Mouse (Mus musculus): Measurements from ENCODE around the gene Atp11a.

Atp11a gene

DNA sequence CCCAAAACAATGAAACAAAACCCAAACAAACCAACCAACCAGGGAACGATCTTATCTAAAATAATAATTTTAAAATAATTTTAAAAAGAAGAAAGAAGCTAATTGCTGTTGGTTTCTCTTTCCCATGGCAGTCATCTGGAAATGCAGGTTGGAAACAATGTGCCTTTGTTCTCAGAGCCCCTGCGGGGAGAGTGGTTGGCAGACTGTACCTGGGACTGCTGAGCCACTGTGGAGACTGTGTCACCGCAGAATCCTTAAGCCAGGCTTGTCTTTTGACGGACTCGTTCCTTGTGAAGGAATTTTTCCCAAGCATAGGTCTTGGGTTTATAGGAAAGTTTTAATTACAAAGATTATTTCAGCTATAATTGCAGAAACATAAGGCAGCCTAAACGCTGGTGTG lies 59.6 kb downstream of the Atp11a start:
- no peak for DNase-seq (ENCODE audit: low spot score)

DNA sequence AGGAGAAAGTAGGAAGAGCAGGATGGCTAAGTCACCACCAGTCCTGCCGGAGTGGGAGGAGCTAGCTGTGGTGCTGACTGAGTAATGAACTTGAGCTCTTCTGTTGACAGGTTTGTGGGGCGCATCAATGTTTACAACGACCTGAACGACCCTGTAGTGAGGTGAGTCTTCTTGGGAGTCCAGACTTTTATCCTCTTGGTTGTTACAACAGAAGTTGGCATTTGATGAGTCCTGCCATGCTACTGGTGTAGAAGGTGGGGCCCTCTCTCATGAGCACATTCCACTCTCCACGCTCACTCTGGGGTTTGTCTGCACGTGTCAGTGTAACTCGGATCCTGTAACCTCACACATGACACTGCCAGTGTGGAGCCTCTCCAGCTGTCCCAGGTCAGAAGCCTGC lies 66.1 kb downstream of the Atp11a start:
- no peak for DNase-seq (ENCODE audit: low spot score)

DNA sequence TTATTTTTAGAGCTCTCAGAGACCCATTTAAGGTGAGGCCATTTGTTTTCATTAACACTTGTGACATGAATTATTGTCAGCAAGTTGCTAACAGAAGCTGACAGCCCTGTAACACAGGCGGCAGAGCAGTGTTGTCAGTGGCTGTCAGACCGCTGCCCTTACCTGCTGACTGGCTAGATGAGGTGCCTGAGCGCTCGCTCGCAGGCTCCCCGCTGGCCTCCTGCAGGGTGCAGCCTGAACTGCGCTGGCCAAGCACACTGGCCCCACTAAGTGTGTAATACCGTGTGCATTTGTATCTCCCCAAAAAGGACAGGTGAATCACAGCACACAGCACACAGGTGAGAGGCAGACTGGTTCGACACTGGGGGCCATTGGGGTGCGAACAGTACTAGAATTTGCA lies 67.7 kb downstream of the Atp11a start:
- no peak for DNase-seq (ENCODE audit: low spot score)

DNA sequence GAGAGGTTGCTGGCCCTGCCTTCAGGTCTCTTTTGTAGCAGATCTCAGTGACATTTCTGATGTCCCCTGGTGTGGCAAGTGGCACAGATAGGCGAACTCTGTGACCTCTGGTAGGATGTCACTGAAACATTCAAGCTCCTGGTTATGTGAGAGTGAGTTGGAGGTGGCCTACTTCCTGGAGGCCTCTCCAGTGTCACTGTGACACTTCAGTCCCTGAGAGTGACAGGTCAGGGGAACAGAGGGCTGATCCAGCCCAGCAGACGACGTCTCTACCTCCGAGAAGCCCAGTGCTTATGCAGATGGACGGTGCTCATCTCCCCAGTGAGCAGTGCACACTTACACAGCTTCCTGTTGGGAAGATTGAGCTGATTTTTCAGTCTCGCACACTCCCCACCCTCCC lies 68.4 kb downstream of the Atp11a start:
- DNase-seq (ENCODE audit: low spot score), result no peak

DNA sequence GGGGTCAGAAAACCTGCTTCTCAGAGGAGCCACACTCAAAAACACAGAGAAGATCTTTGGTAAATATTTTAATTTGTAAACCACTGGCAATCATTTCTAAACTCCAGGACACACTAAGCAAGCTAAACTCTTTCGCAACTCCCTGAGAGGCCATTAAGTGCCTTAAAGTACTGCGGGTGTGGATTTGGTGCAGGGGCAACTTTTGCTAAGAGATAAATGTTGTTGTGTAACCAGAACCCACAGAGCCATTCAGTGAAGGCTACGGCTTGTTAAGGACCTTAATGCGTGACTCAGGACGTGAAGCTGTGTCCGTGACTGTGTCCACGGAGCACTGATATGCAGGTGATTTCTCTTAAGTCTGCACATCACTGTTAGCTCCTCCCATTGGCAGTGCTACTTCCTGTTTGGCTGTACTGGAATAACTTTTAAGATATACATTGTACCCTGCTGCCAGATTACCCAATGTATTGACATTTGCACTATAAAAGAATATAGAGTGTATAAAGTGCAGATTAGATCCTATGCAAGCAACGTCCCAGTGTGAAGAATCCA lies 68.9 kb downstream of the Atp11a start:
- DNase-seq (ENCODE audit: low spot score), result peak; percentile 59

DNA sequence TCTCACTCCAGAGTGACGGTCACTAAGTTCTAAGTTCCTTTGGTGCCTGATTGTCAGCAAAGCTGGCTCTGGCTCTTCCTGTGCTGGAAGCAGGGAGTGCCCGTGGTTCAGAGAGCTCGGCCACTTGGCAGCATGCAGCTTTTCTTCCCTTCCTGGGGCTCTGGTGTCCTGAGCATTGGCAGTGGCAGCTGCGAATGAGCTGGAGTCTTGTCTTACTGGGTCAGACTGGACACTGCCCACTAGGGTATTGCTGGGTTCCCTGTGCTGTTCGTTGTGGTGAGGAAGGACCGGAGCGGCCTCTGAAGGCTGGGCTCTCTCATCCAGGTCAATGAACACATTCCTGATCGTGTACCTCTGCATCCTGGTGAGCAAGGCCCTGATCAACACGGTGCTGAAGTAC lies 70.3 kb downstream of the Atp11a start:
- no peak for DNase-seq (ENCODE audit: low spot score)

DNA sequence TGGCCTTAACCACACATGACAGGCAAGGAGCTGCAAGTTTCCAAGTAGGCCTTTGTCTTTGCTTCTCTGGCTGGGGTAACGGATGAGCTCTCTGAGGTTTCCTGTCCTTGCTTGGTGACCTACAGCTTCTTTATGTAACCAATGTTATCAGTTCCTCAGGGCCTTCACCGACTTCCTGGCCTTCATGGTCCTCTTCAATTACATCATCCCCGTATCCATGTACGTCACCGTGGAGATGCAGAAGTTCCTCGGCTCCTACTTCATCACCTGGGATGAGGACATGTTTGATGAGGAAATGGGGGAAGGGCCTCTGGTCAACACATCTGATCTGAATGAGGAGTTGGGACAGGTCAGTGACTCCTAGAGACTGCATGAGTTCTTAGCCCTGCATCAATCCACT lies 71.5 kb downstream of the Atp11a start:
- no peak for DNase-seq (ENCODE audit: low spot score)

DNA sequence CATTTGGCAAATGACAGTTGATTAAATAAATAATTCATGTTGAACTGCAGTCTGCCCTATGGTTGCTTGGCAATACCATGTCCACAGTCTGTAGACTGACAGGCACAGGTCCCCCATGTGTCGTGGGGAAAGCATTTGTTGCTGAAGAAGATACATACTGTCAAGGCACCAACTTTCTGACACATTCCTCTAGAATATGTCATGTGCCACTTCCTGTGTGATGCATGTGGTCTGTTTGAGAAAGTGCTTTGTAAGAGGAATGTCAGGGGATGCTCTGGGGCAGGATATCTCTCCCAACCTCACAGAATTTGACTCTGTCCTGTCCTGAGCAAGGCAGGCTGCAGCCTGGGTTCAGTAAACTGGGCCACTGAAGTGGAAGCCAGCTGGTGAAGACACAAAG lies 72.6 kb downstream of the Atp11a start:
- DNase-seq (ENCODE audit: low spot score), result no peak

DNA sequence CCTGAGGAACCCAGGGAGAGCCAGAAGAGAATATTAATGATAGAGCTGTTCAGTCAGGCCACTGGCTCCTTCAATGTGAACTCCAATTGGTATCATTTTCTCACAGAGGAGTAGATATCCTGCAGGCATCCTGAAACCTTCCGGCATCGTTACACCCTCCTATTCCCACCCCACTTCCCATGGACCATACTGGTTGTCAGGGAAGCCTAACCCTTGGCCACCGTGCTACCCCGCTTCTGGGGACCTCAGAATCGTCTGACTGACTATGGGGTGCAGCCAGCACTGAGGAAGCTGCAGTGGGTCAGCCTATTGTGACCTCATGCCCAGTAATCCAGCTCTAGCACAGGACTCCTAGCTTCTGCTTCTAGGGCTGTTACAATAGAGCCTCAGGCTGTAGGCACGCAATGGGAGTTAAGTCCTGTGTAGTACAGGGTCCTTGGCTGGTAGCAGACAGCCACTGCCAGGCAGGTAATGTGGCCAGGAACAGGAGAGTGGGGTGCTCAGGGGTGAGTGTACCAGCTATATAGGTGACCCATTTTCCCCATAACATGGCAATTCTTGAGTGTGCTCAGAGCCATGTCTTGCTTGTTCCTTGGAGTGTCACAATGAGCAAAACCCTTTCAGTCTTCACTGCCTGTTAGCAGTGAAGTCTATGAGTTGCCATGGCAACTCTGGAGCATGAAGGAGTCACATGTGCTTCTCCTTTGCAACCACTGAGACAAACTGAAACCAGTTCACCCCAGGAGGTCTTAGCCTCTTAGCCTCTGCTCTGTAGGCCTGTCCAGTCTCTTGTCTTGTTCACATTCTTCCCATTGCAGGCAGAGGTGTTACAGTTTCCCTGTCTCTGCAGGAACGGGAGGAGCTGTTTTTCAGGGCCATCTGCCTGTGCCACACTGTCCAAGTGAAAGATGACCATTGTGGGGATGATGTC lies 75.1 kb downstream of the Atp11a start:
- DNase-seq (ENCODE audit: low spot score), result peak; percentile 18

DNA sequence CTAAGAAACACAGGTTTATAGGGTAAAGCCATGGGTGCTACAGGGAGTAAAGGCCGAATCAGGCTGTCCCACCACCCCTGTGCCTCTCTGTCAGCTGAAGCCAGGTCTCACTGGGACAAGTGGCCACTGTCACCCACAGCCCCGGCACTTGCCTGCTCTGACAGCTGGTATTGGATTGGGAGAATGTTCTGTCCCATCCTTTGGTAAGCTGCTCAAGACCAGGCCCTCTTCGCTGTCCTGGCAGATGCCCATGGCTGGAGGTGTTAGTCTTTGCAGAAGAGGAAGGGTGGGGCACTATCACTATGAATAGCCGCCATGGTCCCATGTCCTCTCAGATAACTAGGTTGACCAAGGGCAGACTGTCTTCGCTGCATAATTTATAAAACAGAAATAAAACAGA lies 76.8 kb downstream of the Atp11a start:
- no peak for DNase-seq (ENCODE audit: low spot score)

DNA sequence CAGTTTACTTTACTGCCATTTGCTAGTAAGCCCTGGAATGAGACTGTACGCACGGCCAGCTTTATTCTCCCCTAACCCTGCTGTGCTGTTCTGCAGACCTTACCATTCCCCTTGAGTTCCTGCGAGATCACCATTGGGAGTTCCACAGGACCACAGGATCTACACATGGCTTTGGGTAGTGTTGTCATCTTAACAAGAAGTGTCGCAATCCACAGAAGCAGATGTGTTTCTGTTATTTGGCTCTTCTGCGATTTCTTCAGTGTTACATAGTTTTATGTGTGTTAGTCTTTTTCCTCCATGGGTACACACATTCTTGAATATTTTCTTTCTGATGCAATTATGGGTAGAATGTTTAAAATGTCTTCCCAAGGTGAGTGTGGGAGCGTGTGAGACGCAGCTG lies 84.0 kb downstream of the Atp11a start:
- peak; percentile 74 for DNase-seq (ENCODE audit: low spot score)

DNA sequence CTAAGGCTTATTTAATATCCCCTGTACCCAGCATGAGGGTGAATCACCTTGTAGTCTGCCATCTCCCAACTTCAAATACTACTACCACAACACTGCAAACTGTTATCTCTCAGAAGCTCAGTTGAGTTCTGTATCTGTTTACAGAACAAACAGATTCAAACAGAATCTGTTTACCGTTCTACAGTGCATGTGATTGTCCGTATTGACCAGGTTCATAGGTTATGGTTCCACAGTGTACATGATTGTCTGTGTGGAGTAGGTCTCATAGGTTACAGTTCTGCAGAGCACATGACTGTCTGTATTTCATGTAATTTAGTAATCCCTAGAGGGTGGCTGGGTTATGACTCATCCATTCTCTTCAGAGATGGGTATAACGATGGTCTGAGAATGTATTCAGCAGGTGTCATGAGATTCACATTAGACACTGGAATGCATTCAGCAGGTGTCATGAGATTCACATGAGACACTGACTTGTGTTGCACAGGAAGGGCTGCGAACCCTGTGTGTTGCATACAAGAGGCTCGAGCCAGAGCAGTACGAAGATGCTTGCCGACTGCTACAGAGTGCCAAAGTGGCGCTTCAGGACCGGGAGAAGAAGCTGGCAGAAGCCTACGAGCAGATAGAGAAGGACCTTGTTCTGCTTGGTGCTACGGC lies 85.7 kb downstream of the Atp11a start:
- no peak for DNase-seq (ENCODE audit: low spot score)

DNA sequence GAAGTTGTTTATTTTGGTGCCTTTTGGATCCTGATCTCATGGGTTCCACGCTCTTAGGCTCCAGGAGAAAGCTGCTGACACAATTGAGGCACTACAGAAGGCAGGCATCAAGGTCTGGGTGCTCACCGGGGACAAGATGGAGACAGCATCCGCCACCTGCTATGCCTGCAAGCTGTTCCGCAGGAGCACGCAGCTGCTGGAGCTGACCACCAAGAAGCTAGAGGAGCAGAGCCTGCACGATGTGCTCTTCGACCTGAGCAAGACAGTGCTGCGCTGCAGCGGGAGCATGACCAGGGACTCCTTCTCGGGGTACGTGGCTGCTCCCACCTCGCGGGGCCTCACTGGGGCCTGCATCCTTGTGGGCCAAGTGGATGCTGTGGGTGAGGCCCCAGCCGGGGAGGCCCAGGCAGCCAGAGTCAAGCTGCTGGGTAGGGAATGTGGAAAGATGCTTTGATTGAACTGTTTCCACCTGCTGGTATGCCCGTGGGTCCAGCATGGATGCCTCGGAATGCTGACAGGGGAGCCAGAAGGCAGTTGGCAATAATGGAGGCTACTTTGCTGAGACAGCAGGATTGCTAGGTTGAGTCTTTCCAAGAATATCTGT lies 87.6 kb downstream of the Atp11a start:
- DNase-seq (ENCODE audit: low spot score), result no peak

DNA sequence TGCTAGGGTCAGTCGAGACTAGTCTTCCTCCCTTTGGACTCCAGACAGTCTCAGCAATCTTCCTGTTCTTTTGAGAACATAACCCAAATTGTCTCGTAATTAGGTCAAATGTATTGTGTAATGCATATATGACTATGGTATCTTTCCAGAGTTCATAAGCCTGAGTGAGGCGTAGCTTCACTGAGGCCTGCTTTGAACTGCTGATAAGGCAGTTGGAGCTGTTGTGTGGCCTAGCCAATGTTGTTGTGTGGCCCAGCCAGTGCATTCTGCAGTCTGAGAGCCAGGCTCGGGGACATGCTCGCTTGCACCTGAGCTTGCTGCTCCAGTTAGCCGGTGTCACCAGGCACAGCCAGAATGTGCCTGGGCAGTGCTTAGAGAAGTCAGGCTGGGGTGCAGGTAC lies 89.6 kb downstream of the Atp11a start:
- no peak for DNase-seq (ENCODE audit: low spot score)

DNA sequence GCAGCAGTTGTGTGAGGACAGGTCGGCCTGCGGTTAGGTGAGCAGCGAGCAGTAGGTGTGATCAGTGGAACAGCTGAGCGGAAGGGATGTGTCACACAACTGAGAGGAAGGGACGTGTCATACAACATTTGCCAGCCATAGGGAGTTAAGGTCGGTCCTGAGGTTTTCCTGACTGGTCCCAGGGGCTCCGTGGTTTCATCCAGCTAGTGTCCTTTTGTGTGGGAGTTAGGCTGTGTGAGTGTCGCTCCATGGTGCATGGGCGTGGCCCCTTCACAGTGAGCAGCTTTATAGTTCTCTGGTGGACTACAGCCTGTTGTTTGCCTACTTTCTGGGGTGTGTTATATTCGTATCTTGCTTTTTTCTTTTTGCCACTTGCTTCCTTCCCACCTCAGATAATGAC lies 94.4 kb downstream of the Atp11a start:
- no peak for DNase-seq (ENCODE audit: low spot score)

DNA sequence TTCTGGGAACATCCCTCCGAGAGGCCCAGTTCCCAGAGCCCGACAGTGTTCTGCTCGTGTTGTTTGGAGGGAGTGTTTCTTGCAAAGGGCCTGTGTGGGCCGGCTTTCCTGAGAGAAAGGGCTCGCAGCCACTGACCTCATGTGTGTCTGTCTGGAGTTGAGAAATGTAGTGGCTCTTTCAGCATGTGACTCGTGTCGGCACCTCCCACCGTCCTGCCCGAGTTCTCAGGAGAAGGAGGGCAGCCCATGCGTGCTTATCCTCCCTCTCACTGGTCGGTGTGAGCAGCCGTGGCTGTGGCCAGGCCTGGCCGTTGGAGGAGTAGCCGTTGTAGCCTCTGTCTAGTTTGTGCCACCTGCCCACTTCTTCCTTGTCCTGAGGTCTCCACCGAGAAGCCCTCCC lies 99.2 kb downstream of the Atp11a start:
- DNase-seq (ENCODE audit: low spot score), result no peak

DNA sequence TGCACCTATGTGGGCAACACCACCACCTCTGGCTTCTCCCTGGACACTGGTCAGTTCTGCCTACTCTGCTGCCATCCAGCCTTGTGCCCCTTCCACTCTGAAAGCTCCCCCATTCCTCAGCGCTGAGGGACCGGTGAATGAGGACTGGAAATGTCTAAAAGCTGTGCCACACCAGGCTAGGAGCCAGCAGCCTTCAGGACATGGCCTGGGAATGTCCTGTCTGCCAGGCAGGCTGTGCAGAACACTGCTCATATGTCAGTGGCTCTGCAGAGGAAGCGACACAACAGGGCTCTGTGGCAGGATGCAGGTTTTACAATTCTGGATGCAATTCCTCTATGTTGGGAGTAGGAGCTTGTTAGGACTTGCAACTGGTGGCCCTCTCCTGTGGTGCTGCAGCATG lies 106.2 kb downstream of the Atp11a start:
- DNase-seq (ENCODE audit: low spot score), result no peak

DNA sequence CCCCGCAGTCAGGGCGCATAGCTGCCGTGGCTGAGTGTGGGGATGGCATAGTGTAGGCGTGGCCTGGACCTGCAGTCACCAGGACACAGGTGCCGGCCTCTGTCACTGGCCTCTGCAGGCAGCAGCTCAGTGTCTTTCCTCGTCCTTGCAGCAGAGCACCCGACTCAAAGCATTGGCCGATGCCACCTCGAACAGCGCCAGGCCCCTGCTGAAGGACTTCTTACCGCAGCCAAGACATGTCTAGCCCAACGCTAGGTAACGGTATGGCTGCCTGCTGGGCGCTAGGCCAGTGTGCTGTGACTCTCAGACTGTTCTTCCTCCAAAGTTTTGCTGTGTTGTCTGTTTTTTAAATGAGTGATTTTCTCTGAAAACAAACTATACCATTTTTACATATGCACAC lies 106.8 kb downstream of the Atp11a start:
- no peak for DNase-seq (ENCODE audit: low spot score)

DNA sequence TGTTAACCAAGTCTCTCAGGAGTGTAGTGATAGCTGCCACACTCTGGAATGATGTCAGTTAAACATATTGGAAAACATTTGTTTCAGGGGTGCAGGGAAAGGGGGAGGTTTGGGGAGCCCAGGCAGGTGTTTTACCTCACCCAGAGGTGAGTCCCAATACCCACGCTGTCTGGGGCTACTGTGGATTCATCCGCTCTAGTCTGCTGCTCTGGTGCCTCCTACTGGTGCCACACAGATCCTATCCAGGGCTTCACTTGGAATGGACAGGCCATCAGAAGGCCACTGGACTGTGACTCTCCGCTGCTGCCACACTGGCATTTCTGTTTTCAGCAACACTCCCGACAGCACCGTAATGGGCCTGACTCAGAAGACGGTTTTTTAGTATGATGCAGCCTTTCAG lies 109.0 kb downstream of the Atp11a start:
- no peak for DNase-seq (ENCODE audit: low spot score)

DNA sequence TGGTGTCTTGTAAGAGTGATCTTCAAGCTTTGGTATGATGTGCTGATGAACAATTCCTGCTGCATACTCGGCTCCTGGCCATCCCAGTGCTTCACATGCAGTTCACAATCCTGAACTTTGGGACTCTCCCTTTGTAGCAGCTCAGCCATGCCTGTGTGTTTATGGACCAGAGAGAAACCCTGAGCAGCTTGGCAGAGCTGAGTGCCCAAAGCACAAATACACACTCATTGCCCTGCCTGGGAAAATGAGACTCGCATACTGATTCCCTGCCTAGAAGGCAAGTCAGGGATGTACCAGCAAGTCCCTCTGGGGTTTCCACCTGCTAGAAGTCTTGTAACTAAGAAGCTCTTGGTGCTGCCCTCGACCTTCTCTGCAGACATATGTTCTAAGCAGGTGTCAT lies 112.8 kb downstream of the Atp11a start:
- DNase-seq (ENCODE audit: low spot score), result no peak

DNA sequence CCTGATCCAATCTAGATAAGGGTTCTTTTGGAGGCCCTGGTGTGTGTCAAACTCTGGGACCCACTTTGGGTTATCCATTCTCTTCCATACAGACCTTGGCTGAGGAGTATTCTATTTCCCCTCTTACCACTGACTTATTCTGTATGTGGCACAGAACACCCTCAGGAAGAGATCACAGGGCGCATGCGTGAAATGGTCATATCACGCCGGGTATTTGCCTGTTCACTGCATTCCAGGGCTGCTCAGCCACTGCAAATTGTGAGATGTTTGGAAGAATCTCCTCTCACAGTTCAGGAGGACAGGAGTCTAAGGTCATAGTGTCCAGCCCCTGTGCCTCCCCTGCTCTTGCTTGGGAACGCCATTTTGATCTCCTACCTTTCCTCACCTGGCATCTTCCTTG lies 113.8 kb downstream of the Atp11a start:
- DNase-seq (ENCODE audit: low spot score), result no peak

DNA sequence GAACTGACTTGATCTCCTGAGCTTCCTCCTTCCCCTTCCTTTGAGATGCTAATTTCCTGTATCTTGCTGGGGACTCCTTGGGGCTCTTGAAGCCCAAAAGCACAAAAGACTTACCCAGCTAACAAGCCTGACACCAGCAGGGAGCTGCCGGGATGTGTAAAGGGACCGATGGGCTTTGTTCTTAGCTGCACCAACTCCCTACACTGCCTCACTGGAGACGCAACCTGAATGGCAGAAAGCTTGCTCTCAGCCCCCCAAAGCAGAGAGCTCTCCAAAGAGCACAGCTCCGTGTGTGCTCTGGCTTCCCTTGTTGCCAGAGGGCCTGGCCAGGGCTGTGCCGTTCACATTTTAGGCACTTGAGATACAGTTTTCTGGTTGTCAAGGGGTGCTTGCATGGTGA lies 114.6 kb downstream of the Atp11a start:
- no peak for DNase-seq (ENCODE audit: low spot score)

DNA sequence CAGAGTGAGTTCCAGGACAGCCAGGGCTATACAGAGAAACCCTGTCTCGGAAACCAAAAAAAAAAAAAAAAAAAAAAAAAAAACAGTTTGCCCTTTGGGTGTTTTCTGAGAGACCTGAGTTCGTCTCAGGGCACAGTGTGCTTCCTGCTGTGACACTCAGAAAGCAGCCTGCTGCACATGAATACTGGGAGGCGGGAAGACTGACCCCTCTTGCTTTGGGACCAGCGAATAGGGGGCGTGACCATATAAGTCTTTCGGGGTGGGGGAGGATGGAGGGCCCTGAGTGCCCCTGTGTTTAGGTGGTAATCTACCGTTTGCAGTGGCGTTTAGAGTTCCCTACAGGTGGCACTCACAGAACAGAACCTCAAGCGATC lies 116.2 kb downstream of the Atp11a start:
- DNase-seq (ENCODE audit: low spot score), result no peak
